Mouse (Mus musculus) thymus, postnatal 14 days (tissue): ENCODE measurements around the gene Gm3248.
"Not testable (repeated sequence)": the region's sequence is repeated elsewhere in the genome, so short reads cannot be mapped to it uniquely, and the experiment has no call there.

ENCODE experiments used
- DNase-seq: peaks from one replicate; pipeline ENCODE4 v3.0.0; 2021

Gene Gm3248

GRCm38 (mm10) chr14:5961635-5962034, at the start of gene Gm3248:
Gene Gm3248, minus strand, starts transcription at chr14:5961745.
- peak; percentile 2 for DNase-seq

DNA sequence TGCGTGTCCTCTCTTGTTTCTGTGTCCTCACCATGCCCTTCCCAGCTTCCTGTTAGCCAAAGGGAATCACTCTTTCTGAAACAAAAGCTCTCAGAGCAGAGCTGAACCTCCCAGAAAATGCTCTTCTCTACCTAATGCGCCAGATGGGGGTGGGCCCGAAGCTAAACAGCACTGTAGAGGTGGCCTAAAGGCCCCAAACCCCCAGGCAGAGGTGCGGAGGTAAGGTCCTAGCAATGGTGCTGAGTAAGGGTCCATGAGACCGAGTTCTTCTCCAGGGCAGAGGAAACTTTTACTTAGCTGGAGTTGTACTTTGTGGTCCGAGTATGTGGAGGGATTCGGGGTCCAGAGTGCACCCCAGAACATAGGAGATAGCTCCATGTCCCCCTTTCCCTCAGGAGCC, 25.6 kb upstream of the Gm3248 start:
- DNase-seq, result peak; percentile 3

- DNase-seq, result not testable (repeated sequence)
Measured at GRCm38 (mm10) chr14:5979037-5979436, 17.5 kb upstream of the Gm3248 start, which contains the start of gene Gm3453. Gene Gm3453, minus strand, starts transcription at chr14:5979137.

- DNase-seq, result not testable (repeated sequence)
Measured at GRCm38 (mm10) chr14:5962441-5962840, 896 bp upstream of the Gm3248 start.

DNA sequence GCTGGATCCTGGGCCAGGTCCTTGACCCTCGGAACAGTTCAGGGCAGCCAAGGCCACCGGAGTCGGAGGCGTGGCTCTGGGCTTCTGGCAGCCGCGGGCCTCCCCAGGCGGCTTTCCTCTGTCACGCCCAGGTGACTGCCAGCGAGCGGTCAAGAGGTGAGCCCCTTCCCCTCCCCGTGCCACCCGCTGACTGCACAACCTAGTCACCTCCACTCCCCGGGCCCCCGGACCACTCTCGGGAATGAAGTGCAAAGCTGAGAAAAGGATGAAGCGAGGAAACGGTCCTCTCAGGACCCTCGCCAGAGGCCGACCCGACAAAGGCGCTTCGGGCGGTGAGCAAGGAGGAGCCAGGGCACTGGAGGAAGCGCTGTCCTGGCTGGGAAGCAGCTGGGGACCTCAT, 443 bp downstream of the Gm3248 start:
- not testable (repeated sequence) for DNase-seq

GRCm38 (mm10) chr14:5960479-5960878, 1.1 kb downstream of the Gm3248 start:
- DNase-seq, result not testable (repeated sequence)

DNA sequence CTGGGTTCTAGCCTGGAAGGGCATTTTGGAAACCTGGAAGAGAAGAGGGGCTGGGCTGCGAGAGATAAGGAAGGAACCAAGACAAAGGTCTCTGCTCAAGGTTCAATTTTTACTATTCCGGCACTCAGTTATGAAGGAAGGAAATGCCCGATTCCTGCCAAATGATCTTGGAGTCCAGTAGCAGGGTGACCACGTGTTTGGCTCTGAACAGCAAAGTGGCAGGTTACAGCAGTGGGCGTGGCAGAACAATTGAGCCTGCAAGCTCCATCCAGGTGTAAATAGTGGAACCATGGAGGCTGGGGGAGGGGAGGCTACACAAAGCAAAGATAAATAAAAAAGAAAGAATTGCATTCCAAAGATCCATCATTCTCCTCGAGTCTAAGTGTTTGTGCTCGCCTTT, 38.3 kb downstream of the Gm3248 start:
- DNase-seq, result not testable (repeated sequence)

- peak; percentile 2 for DNase-seq
Measured at GRCm38 (mm10) chr14:5918330-5918942, 43.1 kb downstream of the Gm3248 start.

- DNase-seq, result not testable (repeated sequence)
Measured at GRCm38 (mm10) chr14:5913701-5914100, 47.8 kb downstream of the Gm3248 start.
